Mouse (Mus musculus): ENCODE data around the gene Ctnnb1.

Gene Ctnnb1

DNA sequence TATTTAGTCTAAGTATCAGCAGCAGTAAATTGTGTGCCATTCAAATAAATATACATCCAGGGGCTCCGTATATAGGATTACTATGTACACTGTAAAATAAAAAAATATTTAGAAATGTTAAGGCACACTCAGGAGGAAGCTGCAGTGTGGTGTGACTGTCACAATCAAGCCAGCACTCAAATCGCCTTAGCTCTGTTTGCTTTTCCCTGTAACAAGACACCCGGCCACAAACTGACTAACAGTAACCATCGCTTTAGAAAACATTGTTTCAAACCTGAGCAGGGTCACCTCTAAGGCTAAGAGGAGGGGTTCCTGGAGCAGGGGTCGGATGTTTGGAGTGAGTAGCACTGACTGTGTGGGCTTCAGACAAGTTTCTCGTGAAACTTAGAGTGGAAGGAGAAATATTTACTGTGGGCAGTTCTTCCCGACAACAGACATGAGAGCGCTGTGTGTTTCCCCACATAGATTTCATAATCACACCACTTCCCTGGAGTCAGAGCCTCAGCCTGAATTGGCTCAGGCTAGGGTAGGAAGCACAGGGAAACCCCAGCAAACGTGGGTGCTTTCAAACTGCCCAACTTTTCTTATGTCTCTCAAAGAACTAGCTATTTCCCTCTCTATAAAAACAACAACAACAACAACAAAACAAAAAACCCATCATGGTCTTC is 1.9 kb upstream of the Ctnnb1 start:
- no peak for DNase-seq (ENCODE audit: low read depth, low spot score)

DNA sequence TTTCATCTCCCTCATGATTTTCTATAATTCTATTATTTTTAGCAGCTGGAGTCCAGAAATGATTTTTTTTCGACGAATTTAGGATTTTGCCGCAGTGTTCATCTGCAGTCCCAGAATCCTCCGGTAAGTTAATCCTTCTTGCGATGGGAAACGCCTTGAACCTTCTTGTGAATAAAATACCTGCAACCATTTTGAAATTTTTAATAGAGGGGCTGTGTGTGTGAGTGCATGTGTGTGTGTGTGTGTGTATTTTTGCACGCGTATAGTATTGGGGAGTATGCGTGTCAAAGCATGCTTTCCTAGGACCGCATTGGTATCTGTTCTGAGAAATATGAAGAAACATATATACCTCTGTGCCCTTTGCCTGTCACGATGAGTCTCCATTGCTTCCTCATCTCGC is 1.0 kb downstream of the Ctnnb1 start:
- no peak for DNase-seq (ENCODE audit: low read depth, low spot score)

- DNase-seq (ENCODE audit: low read depth, low spot score) = no peak
These were observed 1.8 kb downstream of the Ctnnb1 start for GRCm38 (mm10) chr9:120930811-120931210.

DNA sequence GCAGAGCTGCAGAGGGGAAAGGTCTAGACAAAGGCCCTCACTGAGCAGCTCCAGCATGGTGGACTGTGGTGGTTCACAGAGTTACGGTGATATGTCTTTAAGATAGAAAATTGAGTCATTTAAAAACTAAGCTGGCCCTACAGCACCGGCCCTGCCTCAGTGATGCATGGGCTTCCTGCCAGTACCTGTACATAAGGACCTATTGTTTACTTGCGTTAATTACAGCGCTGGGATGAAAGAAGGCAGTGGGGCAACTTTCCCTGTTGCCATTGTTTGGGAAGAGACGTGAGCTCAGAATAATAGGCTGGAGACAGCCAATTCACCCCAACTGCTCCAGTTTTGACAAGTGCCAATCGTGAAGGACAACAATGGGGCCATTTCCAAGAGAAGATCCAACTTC is 3.4 kb downstream of the Ctnnb1 start:
- DNase-seq (ENCODE audit: low read depth, low spot score) = no peak

DNA sequence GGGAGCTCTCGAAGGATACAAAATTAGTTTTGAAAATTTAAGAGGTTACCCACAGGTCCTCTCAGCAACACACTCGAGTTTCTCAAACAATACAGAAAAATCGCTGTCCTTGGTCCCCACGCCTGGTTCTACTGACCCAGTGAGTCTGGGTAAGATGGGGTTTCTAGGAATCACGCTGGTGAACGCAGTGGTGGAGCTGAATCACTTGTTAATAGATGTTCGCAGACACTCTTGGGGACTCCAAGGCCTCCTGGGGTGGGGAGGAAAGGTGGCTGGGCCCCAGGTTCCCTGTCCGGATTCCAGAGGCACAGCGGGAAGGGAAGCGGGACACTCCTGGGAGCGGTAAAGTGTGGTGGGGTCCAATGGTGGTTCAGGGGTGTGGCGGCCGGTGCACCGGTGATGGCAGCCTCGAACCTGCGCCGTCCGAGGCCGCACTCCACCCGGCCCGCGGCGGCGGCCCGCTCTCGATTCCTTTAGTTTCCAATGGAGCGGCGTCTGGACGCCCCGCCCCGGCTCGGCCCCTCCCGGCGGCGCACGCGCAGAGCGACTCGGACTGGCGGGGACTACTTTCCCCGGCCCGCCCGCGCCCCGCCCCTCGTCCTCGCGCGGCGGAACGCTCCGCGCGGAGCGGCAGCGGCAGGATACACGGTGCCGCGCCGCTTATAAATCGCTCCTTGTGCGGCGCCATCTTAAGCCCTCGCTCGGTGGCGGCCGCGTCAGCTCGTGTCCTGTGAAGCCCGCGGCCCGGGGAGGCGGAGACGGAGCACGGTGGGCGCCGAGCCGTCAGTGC is 4.0 kb downstream of the Ctnnb1 start:
- peak; percentile 98 for DNase-seq (ENCODE audit: low read depth, low spot score)

DNA sequence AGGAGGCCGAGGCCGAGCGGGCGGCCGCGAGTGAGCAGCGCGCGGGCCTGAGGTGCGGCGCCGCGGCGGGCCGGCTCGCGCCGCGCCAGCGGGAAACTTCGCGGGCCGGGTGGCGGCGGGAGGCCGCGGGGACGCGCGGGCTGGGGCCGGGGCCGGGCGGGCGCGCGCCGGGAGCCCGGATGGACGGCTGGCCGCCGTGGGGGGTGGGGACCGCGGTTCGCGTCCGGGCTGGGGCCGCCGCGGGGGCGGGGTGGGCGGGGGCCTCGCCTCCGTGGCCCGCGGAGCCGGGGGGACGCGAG is 4.5 kb downstream of the Ctnnb1 start:
- DNase-seq (ENCODE audit: low read depth, low spot score) = no peak

- peak; percentile 51 for DNase-seq (ENCODE audit: low read depth, low spot score)
These were observed 5.1 kb downstream of the Ctnnb1 start for GRCm38 (mm10) chr9:120933886-120934758.

GRCm38 (mm10) chr9:120934821-120935633 is 6.0 kb downstream of the Ctnnb1 start:
- DNase-seq (ENCODE audit: low read depth, low spot score) = peak; percentile 32

DNA sequence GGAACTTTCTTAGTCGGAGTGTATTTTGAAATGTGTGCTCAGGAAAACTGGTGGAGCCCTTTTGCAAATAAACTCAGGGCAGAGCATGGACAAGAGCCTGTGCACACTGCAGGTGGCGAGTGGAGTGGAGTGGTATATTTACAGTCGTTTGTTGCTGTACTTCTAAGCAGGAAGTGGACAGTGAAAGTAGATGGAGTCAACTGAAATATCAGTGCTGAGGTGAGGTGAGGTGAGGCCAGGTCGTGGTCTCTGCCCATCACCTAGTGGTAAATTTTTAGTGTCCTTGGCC is 6.6 kb downstream of the Ctnnb1 start:
- no peak for DNase-seq (ENCODE audit: low read depth, low spot score)

GRCm38 (mm10) chr9:120936351-120936750 is 7.3 kb downstream of the Ctnnb1 start:
- peak; percentile 73 for DNase-seq (ENCODE audit: low read depth, low spot score)

GRCm38 (mm10) chr9:120940858-120941257 is 11.8 kb downstream of the Ctnnb1 start:
- no peak for DNase-seq (ENCODE audit: low read depth, low spot score)

- no peak for DNase-seq (ENCODE audit: low read depth, low spot score)
These were observed 14.7 kb downstream of the Ctnnb1 start for GRCm38 (mm10) chr9:120943757-120944156.

- DNase-seq (ENCODE audit: low read depth, low spot score) = no peak
These were observed 15.2 kb downstream of the Ctnnb1 start for GRCm38 (mm10) chr9:120944211-120944610.

- no peak for DNase-seq (ENCODE audit: low read depth, low spot score)
These were observed 17.1 kb downstream of the Ctnnb1 start for GRCm38 (mm10) chr9:120946131-120946530.

DNA sequence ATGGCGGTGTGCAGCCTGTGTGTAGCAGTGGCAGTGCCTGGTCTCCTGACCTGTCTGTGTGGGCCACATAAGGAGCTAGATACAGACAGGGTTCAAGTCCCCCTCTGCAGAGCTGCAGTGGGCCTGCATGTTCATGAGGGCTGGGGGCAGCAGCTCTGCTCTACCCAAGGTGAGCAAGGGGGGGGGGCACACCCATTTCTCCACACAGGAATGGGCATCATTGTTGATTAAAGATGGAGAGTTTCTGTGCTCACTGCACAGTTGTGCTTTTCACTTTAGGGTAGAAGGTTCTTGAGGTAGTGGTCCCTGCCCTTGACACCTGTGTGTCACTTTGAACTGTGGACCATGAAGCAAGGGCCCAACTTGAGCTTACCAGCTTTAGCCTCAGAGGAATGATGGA is 19.8 kb downstream of the Ctnnb1 start:
- DNase-seq (ENCODE audit: low read depth, low spot score) = no peak

- no peak for DNase-seq (ENCODE audit: low read depth, low spot score)
These were observed 21.7 kb downstream of the Ctnnb1 start for GRCm38 (mm10) chr9:120950761-120951160.

DNA sequence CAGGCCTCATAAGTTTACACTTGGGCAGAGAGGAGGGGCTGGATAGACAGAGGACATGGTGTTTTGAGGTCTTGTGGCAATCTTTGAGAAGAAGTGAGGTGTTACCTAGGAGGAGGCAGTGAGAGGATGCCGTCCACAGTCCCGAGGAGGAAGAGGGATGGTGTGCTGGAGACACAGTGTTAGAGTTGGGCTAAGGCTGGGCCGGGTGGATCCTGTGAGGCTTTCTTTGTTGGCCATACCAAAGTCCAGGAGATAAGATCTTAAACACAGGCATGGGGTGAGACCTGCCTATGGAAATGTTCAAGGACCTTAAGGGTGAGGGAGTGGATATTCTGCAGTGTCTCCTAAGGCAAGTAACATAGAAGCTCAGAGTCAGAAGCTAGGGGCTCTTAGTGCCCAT is 22.9 kb downstream of the Ctnnb1 start:
- no peak for DNase-seq (ENCODE audit: low read depth, low spot score)

GRCm38 (mm10) chr9:120958051-120958450 is 29.0 kb downstream of the Ctnnb1 start:
- DNase-seq (ENCODE audit: low read depth, low spot score) = no peak

DNA sequence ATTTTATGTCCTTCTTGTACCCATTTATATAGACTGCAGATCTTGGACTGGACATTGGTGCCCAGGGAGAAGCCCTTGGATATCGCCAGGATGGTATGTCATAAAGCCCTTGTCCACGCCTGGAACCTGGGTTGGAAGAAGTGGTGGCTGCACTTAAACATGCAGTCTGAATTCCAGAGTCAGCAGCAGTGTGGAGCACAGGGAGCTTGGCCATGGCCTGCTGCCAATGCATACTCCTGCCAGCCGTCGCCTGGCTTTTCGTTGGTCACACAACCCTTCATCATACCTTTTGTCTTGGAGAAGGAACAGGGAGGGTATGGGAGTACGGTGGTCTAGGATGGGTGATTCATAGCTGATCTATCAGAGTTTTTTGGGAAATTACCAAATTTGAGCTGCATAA is 29.5 kb downstream of the Ctnnb1 start:
- DNase-seq (ENCODE audit: low read depth, low spot score) = no peak

GRCm38 (mm10) chr9:120959225-120959624 is 30.2 kb downstream of the Ctnnb1 start:
- DNase-seq (ENCODE audit: low read depth, low spot score) = no peak

- peak; percentile 29 for DNase-seq (ENCODE audit: low read depth, low spot score)
These were observed 31.6 kb downstream of the Ctnnb1 start for GRCm38 (mm10) chr9:120960611-120961010.

DNA sequence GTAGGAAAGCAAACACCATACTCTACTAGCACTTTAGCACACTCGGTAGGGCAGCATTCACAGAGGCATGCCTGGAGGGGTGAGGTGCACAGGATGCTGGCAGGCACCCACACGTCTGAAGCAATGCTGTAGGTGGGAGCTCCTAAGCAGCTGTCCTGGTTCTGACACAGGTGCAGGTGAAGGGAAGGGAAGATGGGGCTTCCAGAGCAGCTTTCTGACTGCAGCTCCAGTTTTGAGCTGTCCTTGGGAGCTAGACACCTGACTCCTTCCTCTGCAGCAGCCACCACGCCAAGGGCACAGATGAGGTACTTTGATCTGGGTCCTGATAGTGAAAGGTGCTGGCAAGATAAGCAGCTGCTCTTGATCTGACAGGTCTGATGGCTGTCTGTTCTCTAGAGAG is 32.5 kb downstream of the Ctnnb1 start:
- peak; percentile 42 for DNase-seq (ENCODE audit: low read depth, low spot score)
